Mouse (Mus musculus) layer of hippocampus, postnatal 36 days (tissue): ENCODE measurements around the gene Zfp385c. TPM values are rescaled to one million over a fixed set of nuclear protein-coding genes. Genes with fewer than 3 reads are reported as not detected.

Experiments used
- DNase-seq, 2 experiments: peaks; one replicate each; pipeline ENCODE4 v3.0.0; 2022
- total RNA-seq, 2 experiments: library from RNA; stranded (reverse); gene quantifications; 2 replicates each; pipeline ENCODE4 v1.2.3; 2021

Gene Zfp385c
- total RNA-seq, 2 experiments from 2014 or later: 0.15 to 0.66 TPM

DNA sequence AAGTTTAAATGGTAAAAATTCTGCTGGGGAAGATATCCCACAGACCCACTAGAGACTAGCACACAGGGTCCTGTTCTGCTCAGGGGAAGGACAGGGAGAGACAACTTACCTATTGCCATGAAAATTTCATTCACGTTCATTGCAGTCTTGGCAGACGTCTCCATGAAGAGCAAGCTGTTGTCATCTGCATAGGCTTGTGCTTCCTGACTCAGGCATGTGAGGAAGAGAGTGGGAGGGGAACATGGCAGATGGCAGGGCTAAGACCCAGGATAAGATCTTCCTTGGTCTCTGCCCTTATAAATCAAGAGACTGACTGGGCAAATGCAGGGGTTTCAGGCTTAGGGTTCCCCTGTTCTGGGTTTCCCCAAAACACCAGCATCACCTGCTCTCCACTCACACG, 24.4 kb upstream of the Zfp385c start:
- DNase-seq: no peak

DNA sequence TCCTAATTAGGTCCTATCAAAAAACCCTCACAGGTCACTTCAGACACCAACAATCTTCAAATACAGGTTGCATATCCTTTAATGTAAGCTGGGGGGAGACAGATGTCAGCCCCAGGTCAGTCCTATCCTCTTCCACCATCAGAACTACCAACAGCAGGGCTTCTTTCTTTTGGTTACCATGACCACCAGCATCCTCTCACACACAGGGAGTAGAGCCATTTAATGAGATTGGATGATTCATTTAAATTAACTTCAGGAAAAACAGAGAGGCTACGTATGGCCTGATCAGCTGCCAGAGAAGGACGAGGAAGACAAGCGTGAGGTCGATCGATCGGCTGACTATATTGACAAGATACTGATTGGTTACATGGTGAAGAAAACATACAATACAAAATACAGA, 22.7 kb upstream of the Zfp385c start:
- no peak for DNase-seq

DNA sequence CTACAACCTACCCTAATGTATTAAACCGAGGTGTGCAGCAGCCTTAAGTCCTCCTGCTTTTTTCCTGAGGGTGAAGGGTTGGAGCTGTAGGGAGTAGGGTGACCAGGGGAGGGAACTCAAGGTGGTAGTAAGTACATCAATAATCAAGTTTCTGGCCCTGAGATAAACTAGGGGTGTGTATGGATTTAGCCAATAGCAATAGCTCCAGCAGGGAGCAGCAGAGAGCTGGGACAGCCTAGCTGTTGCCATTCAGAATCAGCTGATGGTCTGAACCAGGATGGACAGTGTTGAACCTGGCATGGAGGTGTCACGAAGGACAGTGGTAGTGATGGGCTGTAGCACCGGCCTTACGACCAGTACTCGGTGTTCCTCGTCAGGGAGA, 22.3 kb upstream of the Zfp385c start:
- peak; percentile 68 to 74 for DNase-seq

DNA sequence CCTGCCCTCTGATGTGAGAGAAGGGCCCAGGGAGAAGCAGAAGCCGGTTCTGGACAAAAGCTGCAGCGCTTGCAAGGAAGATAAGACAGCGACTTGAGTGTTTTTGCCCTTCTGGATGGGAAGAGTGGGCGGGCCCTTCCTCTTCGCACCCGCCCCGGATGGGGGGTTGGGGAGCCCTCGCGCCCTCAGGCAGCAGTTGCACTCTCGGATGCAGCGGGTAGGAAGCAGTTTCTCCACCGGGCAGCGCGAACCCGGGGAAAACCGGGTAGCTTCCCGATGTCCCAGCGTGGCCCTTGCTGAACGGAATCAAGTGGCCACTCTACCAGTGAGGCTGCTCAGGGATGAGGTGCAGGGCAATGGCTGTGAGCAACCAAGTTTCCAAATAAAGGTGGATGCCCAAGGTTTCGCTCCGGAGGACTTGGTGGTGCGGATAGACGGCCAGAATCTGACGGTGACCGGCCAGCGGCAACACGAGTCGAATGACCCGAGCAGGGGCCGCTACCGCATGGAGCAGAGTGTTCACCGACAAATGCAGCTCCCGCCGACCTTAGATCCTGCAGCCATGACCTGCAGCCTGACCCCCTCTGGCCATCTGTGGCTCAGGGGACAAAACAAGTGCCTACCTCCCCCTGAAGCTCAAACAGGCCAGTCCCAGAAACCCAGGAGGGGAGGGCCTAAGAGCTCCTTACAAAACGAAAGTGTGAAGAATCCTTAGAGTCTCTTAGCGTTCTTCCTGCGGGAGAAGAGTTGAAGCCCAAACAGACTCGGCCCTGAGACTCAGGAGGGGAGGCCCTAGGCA, 21.7 kb upstream of the Zfp385c start, which contains the start of gene Hspb9:
TSS of gene Hspb9 (plus strand) at position 116 of the 799 bp plus-strand sequence.
- DNase-seq: peak in 1 of 2 experiments; percentile 55

DNA sequence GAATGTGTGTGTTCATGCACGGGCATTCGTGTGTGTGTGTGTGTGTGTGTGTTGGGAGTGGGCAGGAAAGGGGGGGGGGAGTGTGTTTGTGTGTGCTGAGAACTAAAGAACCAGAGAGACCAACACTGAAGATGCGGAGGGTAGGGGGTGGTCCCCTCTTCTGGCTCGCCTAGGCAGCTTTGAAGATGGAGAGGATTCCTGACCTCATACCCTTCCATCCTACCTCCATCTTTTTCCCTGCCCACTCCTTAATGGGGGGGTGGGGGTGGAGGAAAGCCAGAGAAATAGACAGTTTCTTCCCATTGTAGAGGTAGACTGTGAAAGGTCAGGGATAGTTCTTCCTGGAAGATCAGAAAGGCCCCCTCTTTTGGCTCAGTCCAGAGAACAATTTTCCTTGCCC, 20.9 kb upstream of the Zfp385c start:
- DNase-seq: no peak

DNA sequence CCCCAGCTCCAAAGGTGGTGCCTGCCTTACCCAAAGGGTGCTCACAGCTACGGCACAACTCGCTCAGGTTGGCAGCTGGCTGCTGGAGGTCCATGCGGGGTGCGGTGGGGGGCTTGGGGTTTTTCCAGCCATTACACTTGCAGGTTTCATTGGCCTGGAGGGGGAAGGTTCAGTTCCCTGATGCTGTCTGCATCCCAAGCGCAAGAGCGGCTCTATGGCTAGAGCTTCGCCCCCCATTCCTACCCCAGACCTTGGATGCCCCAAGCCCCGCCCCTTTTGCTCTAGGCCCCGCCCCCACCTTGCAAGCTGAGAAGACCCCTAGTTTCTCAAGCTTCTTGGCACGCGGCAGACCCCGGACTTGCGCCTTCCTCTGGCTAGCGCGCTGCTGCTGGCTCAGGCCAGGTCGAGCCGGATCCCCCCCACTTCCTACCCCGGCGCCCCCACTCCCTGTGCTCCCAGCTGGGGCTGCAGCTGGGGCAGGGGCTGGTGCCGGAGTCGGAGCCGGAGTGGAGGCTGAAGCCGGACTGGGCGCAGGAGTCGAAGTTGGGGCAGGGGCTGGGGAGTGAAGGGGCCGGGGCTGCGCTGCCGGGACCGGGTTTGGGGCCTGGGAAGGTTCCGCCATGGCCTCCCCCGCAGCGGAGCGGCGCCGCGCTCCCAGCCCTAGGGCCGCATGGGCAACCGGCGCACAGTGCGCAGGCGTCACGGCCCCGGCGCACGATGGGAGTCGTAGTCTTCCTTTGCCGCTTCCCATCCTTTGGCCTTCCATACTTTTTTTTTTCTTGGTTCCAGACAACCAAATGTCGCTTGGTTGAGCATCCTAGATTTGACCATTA, 19.7 kb upstream of the Zfp385c start, which contains the start of gene Kat2a:
TSS of gene Kat2a (minus strand) at position 683 of the 833 bp plus-strand sequence.
- peak; percentile 82 to 85 for DNase-seq

DNA sequence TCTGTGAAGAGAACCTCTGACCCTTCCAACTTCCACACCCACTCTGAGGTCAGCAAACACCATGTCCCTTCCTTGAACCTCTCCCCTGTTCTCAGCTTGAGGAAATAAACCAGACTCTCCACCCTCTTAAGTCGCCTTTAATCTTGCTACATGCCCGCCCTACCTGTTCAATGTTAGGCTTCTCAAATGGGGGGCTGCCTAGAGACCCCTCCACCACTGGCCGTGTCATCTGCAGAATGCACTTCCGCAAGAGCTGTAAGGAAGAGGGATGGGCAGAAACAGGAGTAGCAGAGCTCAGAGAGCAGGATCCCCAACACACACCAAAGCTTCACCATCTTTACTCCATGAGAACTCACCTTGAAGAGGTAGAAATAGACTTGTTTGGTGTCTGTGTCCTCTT, 18.7 kb upstream of the Zfp385c start:
- DNase-seq: no peak

DNA sequence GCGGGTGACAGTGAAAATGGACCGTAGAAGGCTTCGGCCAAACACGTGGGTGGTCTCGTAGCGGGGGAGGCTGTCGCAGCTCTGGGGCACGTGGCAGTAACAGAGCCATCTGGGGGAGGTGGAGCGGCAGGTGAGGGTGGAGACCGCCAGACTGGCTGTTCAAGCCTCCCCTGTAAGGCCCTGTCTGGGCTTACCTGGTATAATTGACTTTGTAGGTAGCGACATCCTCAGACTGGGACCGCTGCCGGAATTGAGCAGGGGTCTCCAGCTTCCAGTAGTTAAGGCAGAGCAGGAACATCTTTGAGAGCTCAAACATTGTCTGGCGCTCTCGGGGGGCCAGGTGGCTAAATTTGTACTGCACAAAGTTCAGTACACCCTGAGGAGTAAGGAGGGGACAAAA, 18.3 kb upstream of the Zfp385c start:
- no peak for DNase-seq

DNA sequence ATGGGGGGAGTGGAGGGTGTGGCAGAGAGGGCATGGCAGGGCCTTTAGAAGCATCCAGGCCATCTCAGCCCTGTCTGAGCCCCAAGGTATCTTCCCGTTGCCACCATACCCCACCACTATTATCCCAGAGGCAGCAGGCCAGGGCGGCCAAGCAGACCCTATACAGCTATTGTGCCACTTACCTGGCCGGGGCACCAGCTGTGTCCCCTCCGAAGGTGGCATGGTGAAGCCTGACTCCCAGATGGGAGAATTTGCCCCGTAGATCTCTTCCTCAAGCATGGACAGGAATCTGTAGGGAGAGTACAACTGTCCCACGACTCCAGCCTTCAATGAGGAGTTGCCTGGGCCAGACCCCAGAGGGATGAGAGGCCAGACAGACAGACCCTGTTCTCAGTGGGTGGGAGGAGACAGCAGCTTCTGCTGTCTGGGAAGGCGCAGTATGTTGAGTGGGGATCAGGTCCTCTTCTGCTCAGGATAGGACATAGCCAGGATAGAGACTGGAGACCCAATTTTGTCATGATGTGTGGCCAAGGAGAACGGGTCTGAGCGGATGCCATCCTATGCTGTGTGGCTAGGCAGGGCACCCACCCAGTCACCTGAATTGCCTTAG, 17.1 kb upstream of the Zfp385c start:
- DNase-seq: no peak

DNA sequence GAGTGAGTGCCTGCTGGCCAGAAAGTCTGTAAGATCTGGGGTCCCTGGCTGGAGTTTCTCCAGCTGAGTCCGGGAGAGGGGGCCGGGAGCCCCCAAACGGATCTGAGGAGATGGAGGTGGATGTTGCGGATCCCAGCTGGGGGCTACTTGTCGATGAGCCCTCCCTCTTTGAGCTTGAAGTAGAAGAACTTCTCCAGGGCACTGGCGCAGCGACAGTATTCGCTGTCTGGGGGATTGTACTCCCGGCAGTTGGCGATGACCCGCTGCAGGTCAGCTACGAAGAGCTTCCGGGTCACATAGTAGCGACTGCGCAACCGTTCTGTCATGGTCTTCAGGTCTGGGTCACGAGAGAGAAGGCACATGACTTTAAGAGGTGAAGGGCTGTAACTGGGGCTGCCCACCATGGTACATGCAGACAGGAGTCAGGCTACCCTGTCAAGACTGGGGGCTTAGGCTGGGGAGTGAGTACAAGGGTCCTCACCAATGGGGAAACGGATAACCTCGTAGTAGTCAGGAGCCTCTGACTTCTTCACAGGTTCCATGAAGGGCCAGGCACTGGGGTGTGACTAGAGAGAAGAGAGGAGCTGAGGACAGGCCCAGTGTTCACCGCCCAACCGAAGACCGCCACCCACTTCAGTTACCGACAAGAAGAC, 13.0 kb upstream of the Zfp385c start:
- DNase-seq: no peak

DNA sequence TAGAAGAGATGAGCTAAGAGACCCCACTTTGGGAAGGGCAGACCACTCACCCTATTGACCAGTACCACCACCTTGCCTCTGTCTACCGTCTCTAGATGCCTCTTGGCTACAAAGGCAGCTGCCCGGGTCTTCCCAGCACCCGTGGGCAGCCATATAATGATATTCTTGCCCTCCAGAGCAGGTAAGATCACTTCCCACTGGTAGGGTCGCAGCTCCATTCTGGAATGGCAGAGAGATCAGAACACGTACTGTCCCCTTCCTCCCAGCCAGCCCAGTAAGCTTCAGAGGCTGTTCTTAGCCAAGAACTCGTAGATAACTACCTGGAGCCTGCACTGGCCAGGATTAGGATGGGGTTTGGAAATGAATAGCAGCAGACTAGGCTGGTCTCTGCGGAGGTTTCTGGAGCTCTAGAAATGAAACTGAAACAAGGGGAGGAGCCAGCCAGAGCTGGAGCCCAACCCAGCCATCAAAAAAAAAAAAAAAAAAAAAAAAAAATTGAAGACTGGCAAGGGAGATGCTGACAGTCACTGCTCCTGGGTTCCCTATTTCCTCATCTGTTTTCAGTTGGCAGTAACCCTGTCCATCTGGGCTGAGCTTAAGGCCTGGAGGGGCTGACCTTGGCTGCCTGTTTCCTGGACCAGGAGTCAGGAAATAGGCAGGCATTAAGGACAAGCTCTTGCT, 11.7 kb upstream of the Zfp385c start, which contains the start of gene Dhx58:
TSS of gene Dhx58 (minus strand) at position 421 of the 681 bp plus-strand sequence.
- no peak for DNase-seq

DNA sequence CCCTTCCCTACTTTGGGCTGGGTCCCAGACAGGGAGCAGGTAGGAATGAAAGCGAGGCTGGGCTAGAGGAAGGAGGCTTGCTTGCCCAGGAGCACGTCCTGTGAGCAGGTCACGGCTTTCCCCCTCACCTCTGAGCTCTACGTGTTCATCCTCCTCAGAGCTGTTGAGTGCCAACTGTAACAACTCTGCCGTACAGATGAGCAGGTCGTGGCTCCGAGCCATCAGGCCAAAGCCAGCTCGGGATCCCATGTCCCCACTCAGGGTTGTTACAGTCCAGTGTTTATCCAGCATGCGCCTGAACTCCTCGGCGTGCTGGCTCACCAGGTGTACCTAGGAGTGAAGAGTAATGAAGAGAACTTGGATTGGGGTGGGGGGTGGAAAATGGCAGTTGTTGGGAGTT, 11.1 kb upstream of the Zfp385c start:
- no peak for DNase-seq

DNA sequence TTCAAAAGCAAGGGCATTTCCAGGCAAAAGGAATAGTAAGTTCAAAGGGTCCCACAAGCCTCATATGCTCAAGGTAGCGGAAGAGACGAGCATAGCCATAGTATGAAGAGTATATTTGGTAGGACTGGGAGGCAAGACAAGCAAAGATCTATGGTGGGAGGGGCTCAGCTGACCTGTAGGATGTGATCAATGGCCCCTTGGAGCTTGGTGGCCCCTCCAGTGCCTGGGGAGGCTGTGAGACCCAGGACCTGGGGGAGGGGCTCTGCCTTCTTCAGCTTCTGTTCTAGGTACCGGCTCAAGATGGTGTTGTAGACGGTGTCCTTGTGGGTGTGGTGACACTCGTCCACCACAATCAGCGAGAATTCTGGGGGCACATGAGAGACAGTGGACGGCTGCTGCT, 10.7 kb upstream of the Zfp385c start:
- no peak for DNase-seq

DNA sequence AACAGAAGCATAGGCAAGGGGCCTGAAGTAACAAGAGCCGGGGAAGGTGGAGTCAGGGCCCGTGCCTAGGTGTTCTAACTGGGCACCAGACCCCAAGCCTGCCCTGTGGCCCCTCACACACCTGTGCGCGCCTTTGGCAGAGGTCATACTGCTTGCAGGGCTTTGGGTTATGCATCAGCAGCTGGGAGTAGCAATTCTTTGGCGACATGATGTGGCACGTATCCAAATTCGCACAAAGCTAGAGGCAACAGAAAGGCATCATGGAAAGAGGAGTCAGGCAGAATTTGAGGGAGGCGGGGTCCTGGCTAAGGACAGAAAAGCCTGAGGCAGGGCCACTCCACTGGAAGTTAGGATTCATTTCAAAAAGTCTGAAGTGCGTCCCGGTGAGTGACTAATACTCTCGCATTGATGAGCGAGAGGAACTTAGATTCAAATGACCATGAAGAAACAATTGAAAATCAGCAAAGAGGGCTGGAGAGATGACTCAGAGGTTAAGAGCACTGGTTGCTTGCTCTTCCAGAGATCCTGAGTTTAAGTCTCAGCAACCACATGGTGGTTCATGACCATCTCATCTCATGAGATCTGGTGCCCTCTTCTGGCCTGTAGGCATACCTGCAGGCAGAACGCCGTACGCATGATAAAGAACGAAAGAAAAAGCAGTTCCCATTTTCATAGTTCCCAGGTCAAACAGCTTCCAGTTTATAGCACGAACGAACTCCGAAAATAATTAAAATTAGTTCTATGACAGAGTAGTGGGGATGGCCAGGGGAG, 10.0 kb upstream of the Zfp385c start:
- DNase-seq: peak in 1 of 2 experiments; percentile 59

DNA sequence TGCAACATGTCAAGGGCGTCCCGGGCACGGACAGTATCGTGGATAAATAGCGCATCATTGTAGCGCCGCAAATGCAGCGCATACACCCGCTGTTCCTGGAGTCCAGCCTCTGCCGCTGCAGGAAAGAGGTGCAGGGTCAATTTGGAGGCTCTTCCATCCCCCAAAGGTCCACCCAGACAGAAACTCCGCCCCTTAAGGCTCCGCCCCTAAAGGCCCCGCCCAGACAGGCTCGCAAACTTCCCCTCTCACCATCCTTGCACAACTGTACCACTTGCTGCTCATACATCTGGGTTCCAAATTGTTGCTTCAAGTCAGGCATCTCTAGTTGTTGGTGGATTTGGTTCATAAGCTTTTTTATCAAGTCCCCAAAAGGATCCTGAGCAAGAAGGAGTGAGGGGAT, 9.0 kb upstream of the Zfp385c start:
- no peak for DNase-seq

DNA sequence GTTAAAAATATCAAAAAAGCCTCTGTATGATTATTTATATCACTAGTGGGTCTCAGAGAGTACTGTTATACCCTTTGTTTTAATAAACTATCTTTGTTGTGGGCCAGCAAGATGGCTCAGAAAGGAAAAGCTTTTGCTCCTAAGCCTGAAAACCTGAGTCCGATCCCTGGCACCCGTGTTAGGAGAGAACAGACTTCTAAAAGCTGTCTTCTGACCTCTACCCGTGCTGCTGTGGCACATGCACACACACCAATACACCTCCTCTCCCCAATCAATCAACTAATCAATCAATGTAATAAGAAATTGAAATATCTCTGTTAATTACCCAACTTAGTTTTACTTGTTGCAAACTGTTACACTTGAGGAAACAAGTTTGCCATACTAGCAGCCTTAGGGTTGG, 8.5 kb upstream of the Zfp385c start:
- DNase-seq: no peak

DNA sequence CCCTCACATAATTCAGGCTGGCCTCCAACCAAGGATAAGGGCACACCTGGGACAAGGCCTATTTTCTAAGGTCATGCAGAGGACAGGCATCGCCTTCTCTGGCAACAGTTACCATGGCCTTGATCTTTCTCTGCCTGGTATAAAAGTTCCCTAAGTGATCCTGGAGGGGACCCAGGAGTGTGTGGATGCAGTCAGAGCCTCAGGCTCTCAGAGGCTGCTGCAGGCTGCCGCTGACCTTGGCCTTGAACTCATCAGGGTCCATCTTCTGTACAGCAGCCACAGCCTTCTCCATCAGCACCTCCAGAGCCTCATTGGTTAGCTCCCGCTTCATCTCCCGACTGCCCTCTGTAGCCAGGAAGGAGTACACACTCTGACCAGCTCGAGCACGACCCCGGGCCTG, 5.7 kb upstream of the Zfp385c start:
- no peak for DNase-seq

DNA sequence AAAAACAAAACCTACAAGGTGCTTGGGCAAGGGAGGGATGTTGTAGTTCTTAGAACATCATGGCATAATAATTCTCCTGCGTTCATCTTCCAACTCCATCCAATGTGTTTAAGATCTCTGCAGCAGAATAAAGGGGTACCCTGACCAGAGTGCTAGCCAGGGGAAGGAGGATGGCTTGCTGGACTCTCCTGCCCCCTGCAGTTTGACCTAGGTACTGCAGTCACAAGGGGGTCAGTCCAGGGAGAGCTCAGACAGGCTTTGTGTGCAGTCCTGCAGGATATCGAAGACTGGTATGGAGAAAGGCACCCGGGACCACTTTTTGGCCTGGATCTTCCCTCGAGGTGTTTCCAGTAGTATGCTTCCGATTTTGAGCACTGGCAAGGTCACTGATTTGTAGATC, 2.7 kb upstream of the Zfp385c start:
- DNase-seq: peak; percentile 71 to 74

DNA sequence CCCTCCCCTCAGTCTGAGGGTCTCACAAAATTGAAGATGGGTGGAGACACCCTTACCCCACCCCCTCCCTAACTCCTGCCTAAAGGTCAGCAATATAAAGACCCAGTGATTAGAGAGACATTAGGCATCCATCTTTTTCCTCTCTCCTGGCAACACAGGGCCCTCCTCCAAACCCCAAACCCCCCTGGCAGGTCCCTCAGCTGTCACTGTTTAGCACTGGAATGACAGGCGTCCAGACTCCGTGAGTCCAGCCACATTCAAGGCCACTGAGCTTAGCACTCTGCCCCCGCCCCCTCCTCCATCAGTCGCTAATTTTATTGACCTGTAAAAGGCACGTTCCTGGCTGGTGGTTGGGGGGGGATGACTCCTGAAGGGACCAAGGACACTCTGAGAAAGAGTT, 899 bp upstream of the Zfp385c start:
- no peak for DNase-seq

DNA sequence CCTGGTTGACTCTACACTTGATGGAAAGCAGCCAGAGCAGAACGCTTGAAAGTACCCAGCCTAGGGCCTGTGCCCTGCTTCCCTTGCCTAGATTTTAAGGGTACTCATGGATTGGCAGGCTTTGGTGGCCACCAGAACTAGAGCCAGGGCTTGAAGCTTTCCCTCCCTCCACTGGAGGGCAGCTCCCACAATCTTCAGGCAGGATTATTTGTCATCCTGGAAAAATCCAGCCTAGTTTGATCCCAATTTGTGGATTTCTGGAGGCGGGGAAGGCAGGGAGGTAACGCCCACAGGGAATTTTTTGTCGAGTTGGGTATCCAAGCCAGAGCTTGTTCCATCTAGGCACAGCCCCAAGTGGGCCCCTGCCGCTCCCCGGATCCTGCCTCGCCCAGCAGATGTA, 1.9 kb downstream of the Zfp385c start:
- DNase-seq: no peak

DNA sequence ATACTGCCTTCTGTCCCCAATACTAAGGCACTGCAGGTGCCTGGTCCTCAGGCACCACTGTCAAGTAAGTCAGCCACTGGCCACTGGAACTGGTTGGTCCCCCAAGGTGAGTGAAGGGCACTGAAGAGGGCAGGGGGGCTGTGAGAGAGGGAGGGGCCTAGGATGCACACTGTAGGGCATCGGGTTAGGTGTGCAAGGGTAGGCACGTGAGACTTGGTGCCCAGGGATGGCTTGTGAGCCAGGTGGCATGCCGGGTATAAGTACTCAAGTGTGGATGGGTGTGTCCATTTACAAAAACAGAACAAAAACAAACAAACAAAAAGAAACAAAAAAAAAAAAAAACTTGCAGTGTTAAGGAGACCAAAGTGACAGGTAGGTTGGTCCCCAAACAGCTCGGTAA, 3.8 kb downstream of the Zfp385c start:
- DNase-seq: no peak
